Mouse (Mus musculus): ENCODE results near the gene Zfp410. TPM values are rescaled to one million over a fixed set of nuclear protein-coding genes. Genes with fewer than 3 reads are reported as not detected.

Gene Zfp410
- 62.5 and 67.6 TPM in 2 replicates for polyA plus RNA-seq (2014; fragmentation: Nextera tagmentation; extraction: Ambion mirVana)

GRCm38 (mm10) chr12:84316721-84317621, at the start of gene Zfp410:
Gene Zfp410, plus strand, starts transcription at chr12:84316852.
- Histone ChIP-seq H3K36me3 (replicated peaks; ENCODE audit: control insufficient read depth, insufficient read depth) (no peaks in the 10 kb centered on the region), H3K4me3 (replicated peaks; ENCODE audit: low read length) (peak within 1 kb of the TSS; percentile 83), H3K27me3 (ENCODE audit: control insufficient read depth, insufficient read depth, low read length) (no peaks in the 10 kb centered on the region), H3K9me3 (ENCODE audit: control insufficient read depth, low read length) (no peaks in the 10 kb centered on the region), H3K4me1 (replicated peaks; ENCODE audit: control insufficient read depth, insufficient read depth, low read length) (peaks cover 18% of the 10 kb centered on the region), H3K27ac (peak within 1 kb of the TSS; percentile 85), H3K9ac (peak within 1 kb of the TSS; percentile 93), H3K4me2 (replicated peaks) (peak within 1 kb of the TSS; percentile 78)
- ATAC-seq (ENCODE audit: low FRiP score), result peak; percentile 93
- WGBS, result under 1% methylated on average over 74 of the region's 77 CpGs
- peak; percentile 78 for DNase-seq (ENCODE audit: low spot score)

DNA sequence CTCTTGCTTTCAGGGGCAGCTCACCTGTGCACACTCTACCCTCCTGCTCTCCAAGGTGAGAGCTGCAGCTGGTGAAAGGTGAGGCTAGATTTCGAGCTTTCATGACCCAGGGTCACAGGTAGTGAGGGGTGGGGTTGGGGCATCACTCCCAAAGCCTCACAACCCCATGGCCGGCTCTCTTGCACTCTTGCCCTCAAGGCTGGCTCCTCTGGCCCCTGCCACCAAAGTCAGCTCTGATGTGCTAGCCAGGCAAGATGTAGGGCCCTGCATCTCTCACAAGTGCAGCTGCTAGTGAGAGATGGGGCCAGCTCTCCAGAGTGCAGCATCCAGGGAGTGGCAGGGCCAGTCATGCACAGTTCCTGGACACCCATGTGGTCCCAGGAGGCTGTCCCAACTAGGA, 49.4 kb upstream of the Zfp410 start:
- ATAC-seq (ENCODE audit: low FRiP score) (no peak), DNase-seq (ENCODE audit: low spot score) (no peak)
- 0 out of 2 replicates have a peak, but pooled peaks cover 2% of the 10 kb centered on the region for H3K9me3 ChIP-seq (ENCODE audit: control insufficient read depth, low read length)
- H3K4me2 ChIP-seq (replicated peaks), result no peak overlapping the region
- no peaks in the 10 kb centered on the region for H3K4me1 ChIP-seq (replicated peaks; ENCODE audit: control insufficient read depth, insufficient read depth, low read length)
- no peak overlapping the region for H3K9ac ChIP-seq
- no peaks in the 10 kb centered on the region for H3K36me3 ChIP-seq (replicated peaks; ENCODE audit: control insufficient read depth, insufficient read depth)
- no peak overlapping the region for H3K27ac ChIP-seq
- no peaks in the 10 kb centered on the region for H3K27me3 ChIP-seq (ENCODE audit: control insufficient read depth, insufficient read depth, low read length)
- WGBS, result 59% methylated on average over 2 of the region's 2 CpGs
- no peak overlapping the region for H3K4me3 ChIP-seq (replicated peaks; ENCODE audit: low read length)

DNA sequence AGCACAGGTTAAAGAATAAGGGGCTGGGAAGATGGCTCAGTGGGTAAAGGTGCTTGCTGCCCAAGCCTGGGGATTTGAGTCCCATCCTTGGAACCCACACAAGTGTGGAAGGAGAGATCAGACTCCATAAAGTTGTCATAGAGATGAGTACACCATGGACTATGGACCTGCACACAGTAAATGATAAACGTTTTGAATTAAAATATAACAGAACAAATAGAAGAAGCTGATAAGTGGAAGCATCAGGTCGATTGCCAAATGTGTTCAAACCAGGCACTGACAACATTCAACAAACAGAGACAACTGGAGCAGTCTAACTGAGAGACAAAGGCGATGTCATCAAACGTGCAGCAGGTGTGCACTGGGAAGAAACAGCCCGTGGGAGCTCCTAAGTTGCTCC, 43.3 kb upstream of the Zfp410 start:
- no peaks in the 10 kb centered on the region for H3K4me1 ChIP-seq (replicated peaks; ENCODE audit: control insufficient read depth, insufficient read depth, low read length)
- DNase-seq (ENCODE audit: low spot score), result no peak

DNA sequence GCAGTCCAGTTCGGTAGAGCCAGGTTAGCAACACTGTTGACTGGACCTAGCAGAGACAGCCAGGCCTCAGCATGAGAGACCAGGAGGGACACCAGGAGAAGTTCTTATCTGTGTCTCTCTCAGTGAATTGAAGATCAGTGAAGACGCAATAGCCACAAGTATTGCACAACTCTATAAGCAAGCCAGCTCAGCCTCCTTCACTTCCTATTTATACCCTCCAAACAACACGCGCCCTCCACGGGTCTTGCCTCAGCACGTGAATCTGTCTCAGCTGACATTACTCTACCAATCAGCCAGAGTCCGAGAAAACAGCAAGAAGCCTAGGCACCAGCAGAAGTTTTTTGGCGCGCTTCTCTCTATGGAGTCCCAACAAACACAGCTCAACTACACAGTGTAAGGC, 41.4 kb upstream of the Zfp410 start:
- H3K27me3 ChIP-seq (ENCODE audit: control insufficient read depth, insufficient read depth, low read length), result no peaks in the 10 kb centered on the region
- no peak overlapping the region for H3K4me2 ChIP-seq (replicated peaks)
- no peak overlapping the region for H3K4me3 ChIP-seq (replicated peaks; ENCODE audit: low read length)
- DNase-seq (ENCODE audit: low spot score) (no peak), ATAC-seq (ENCODE audit: low FRiP score) (no peak)
- no peaks in the 10 kb centered on the region for H3K4me1 ChIP-seq (replicated peaks; ENCODE audit: control insufficient read depth, insufficient read depth, low read length)
- H3K9me3 ChIP-seq (ENCODE audit: control insufficient read depth, low read length), result no peaks in the 10 kb centered on the region
- H3K27ac ChIP-seq, result no peak overlapping the region
- H3K36me3 ChIP-seq (replicated peaks; ENCODE audit: control insufficient read depth, insufficient read depth), result no peaks in the 10 kb centered on the region
- H3K9ac ChIP-seq, result no peak overlapping the region
- WGBS, result 97% methylated on average over 9 of the region's 9 CpGs

More for the DNA sequence above, 43.3 kb upstream of the Zfp410 start:
- no peak for ATAC-seq (ENCODE audit: low FRiP score)
- Histone ChIP-seq H3K27ac (no peak overlapping the region), H3K9me3 (ENCODE audit: control insufficient read depth, low read length) (no peaks in the 10 kb centered on the region), H3K9ac (no peak overlapping the region), H3K4me3 (replicated peaks; ENCODE audit: low read length) (no peak overlapping the region), H3K36me3 (replicated peaks; ENCODE audit: control insufficient read depth, insufficient read depth) (no peaks in the 10 kb centered on the region), H3K27me3 (ENCODE audit: control insufficient read depth, insufficient read depth, low read length) (no peaks in the 10 kb centered on the region), H3K4me2 (replicated peaks) (no peak overlapping the region)
- WGBS, result 73% methylated on average over 5 of the region's 5 CpGs

- Histone ChIP-seq H3K4me3 (replicated peaks; ENCODE audit: low read length) (no peak overlapping the region), H3K4me1 (replicated peaks; ENCODE audit: control insufficient read depth, insufficient read depth, low read length) (no peaks in the 10 kb centered on the region), H3K27ac (no peak overlapping the region), H3K27me3 (ENCODE audit: control insufficient read depth, insufficient read depth, low read length) (no peaks in the 10 kb centered on the region), H3K9me3 (ENCODE audit: control insufficient read depth, low read length) (no peaks in the 10 kb centered on the region), H3K4me2 (replicated peaks) (no peak overlapping the region), H3K36me3 (replicated peaks; ENCODE audit: control insufficient read depth, insufficient read depth) (no peaks in the 10 kb centered on the region), H3K9ac (no peak overlapping the region)
- DNase-seq (ENCODE audit: low spot score) (no peak), ATAC-seq (ENCODE audit: low FRiP score) (no peak)
- 73% methylated on average over 2 of the region's 2 CpGs for WGBS
These were observed 40.4 kb upstream of the Zfp410 start for GRCm38 (mm10) chr12:84276288-84276687.

DNA sequence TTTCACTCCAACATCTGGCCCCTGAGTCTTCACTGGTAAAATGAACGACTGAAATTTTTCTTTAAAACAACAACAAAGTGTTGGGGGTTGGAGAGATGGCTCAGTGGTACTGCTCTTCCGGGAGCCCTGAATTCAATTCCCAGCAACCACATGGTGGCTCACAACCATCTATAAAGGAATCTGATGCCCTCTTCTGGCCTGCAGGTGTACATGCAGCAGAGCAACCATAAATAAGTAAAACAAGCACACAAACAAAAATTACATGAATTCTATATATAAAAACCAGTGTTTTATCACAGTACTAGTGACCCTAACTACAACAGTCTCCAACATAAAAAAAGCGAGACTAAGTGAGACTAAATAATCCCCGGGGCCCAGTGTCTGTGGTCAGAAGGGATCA, 39.9 kb upstream of the Zfp410 start:
- 86% methylated on average over 4 of the region's 4 CpGs for WGBS

GRCm38 (mm10) chr12:84277832-84278231, 38.8 kb upstream of the Zfp410 start:
- Histone ChIP-seq H3K4me3 (replicated peaks; ENCODE audit: low read length) (no peak overlapping the region), H3K4me2 (replicated peaks) (no peak overlapping the region), H3K36me3 (replicated peaks; ENCODE audit: control insufficient read depth, insufficient read depth) (no peaks in the 10 kb centered on the region), H3K27me3 (ENCODE audit: control insufficient read depth, insufficient read depth, low read length) (no peaks in the 10 kb centered on the region), H3K27ac (no peak overlapping the region), H3K9ac (no peak overlapping the region), H3K4me1 (replicated peaks; ENCODE audit: control insufficient read depth, insufficient read depth, low read length) (no peaks in the 10 kb centered on the region), H3K9me3 (ENCODE audit: control insufficient read depth, low read length) (no peaks in the 10 kb centered on the region)
- 36% methylated on average over 3 of the region's 3 CpGs for WGBS
- DNase-seq (ENCODE audit: low spot score) (no peak), ATAC-seq (ENCODE audit: low FRiP score) (no peak)

More for the DNA sequence above, 39.9 kb upstream of the Zfp410 start:
- no peak overlapping the region for H3K27ac ChIP-seq
- H3K4me3 ChIP-seq (replicated peaks; ENCODE audit: low read length), result no peak overlapping the region
- no peak for ATAC-seq (ENCODE audit: low FRiP score)
- no peaks in the 10 kb centered on the region for H3K36me3 ChIP-seq (replicated peaks; ENCODE audit: control insufficient read depth, insufficient read depth)
- H3K9ac ChIP-seq, result no peak overlapping the region
- no peak overlapping the region for H3K4me2 ChIP-seq (replicated peaks)
- H3K27me3 ChIP-seq (ENCODE audit: control insufficient read depth, insufficient read depth, low read length), result no peaks in the 10 kb centered on the region
- no peaks in the 10 kb centered on the region for H3K4me1 ChIP-seq (replicated peaks; ENCODE audit: control insufficient read depth, insufficient read depth, low read length)
- no peak for DNase-seq (ENCODE audit: low spot score)
- no peaks in the 10 kb centered on the region for H3K9me3 ChIP-seq (ENCODE audit: control insufficient read depth, low read length)

GRCm38 (mm10) chr12:84278901-84279300, 37.8 kb upstream of the Zfp410 start:
- H3K9ac ChIP-seq, result no peak overlapping the region
- no peak for DNase-seq (ENCODE audit: low spot score)
- WGBS, result 72% methylated on average over 7 of the region's 7 CpGs

DNA sequence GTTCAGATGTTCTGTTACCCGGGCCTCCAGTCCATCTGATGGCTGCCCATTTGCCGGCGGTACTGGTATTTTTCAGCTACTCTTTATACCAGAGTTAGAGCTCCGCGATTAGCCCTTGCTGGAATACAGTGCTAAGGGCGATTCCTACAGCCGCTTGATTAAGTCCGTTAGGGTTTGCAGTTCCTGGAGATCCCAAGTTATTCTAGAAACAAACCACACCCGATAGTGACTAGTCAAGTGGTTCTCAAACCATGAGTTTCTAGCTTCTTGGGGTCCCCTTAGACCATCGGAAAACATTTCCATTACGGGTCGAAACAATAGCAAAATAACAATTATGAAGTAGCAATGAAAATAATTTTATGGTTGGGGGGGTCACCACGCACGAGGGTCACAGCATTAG, 32.3 kb upstream of the Zfp410 start:
- H3K4me3 ChIP-seq (replicated peaks; ENCODE audit: low read length), result peak overlapping the region; percentile 50
- peak overlapping the region; percentile 68 for H3K9ac ChIP-seq
- ATAC-seq (ENCODE audit: low FRiP score), result no peak
- H3K4me1 ChIP-seq (replicated peaks; ENCODE audit: control insufficient read depth, insufficient read depth, low read length), result peaks cover 11% of the 10 kb centered on the region
- no peak for DNase-seq (ENCODE audit: low spot score)
- 77% methylated on average over 14 of the region's 14 CpGs for WGBS
- H3K36me3 ChIP-seq (replicated peaks; ENCODE audit: control insufficient read depth, insufficient read depth), result no peaks in the 10 kb centered on the region
- H3K27ac ChIP-seq, result no peak overlapping the region
- peak overlapping the region; percentile 71 for H3K4me2 ChIP-seq (replicated peaks)
- no peaks in the 10 kb centered on the region for H3K27me3 ChIP-seq (ENCODE audit: control insufficient read depth, insufficient read depth, low read length)
- no peaks in the 10 kb centered on the region for H3K9me3 ChIP-seq (ENCODE audit: control insufficient read depth, low read length)

More at GRCm38 (mm10) chr12:84278901-84279300, 37.8 kb upstream of the Zfp410 start:
- Histone ChIP-seq H3K36me3 (replicated peaks; ENCODE audit: control insufficient read depth, insufficient read depth) (no peaks in the 10 kb centered on the region), H3K4me1 (replicated peaks; ENCODE audit: control insufficient read depth, insufficient read depth, low read length) (no peaks in the 10 kb centered on the region), H3K4me3 (replicated peaks; ENCODE audit: low read length) (no peak overlapping the region), H3K4me2 (replicated peaks) (no peak overlapping the region), H3K27me3 (ENCODE audit: control insufficient read depth, insufficient read depth, low read length) (no peaks in the 10 kb centered on the region), H3K27ac (no peak overlapping the region), H3K9me3 (ENCODE audit: control insufficient read depth, low read length) (no peaks in the 10 kb centered on the region)
- ATAC-seq (ENCODE audit: low FRiP score), result no peak

Data from hindbrain, embryonic 14.5 days (tissue).